Mouse (Mus musculus): ENCODE measurements around the gene Ddx49. TPM values are rescaled to one million over a fixed set of nuclear protein-coding genes. Genes with fewer than 3 reads are reported as not detected.

Ddx49 gene
- polyA plus RNA-seq, 1 experiment: 136 TPM

DNA sequence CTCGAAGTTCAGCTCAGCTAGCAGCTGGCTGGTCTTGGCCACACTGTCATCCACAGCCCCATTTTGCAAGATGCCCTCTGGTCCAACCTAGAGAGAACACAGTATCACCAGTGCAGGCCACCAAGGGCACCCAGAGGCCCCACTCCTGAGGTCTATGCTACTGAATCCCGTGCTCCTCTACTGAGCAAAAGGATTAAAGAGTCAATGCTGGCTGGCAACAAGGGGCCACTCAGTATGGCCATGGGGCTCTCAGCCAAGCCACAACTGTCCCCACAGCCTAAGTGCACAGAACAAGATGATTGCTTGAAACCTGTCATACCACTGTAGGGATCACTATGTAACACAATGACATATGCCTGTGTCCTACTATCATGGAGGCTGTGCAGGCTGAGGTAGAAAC is 42.0 kb upstream of the Ddx49 start:
- peaks cover 70% of the 10 kb centered on the region for H3K79me3 ChIP-seq (ENCODE audit: low read depth)
- peaks cover 69% of the 10 kb centered on the region for H3K36me3 ChIP-seq (ENCODE audit: control insufficient read depth, insufficient read depth)
- no peak overlapping the region for H3K4me3 ChIP-seq (ENCODE audit: insufficient read depth, poor library complexity, severe bottlenecking)
- H3K79me2 ChIP-seq (ENCODE audit: control insufficient read depth, insufficient read depth): peaks cover 85% of the 10 kb centered on the region
- H3K27me3 ChIP-seq (ENCODE audit: control insufficient read depth, insufficient read depth, insufficient read length): no peaks in the 10 kb centered on the region
- no peak for TF ChIP-seq CTCF (IDR thresholded peaks at IDR 0.05; ENCODE audit: control insufficient read depth, insufficient read depth, insufficient read length)
- no peak for TF ChIP-seq CEBPB (IDR thresholded peaks at IDR 0.05; ENCODE audit: low read depth)
- TF ChIP-seq MAX (IDR thresholded peaks at IDR 0.05): no peak
- TF ChIP-seq MYOG (IDR thresholded peaks at IDR 0.05; ENCODE audit: control insufficient read depth, extremely low read depth, insufficient read length): no peak
- no peak for TF ChIP-seq MYOD1 (IDR thresholded peaks at IDR 0.05; ENCODE audit: control insufficient read depth, insufficient read length, low read depth)
- TF ChIP-seq USF1 (IDR thresholded peaks at IDR 0.05; ENCODE audit: low read depth): no peak
- TF ChIP-seq FOSL1 (IDR thresholded peaks at IDR 0.05; ENCODE audit: insufficient read depth, low read length, poor library complexity, severe bottlenecking): no peak
- H3ac ChIP-seq (ENCODE audit: control insufficient read depth, insufficient read length, low read depth): no peak overlapping the region

- H3ac ChIP-seq (ENCODE audit: control insufficient read depth, insufficient read length, low read depth): no peak overlapping the region
- H3K4me3 ChIP-seq (ENCODE audit: insufficient read depth, poor library complexity, severe bottlenecking): no peak overlapping the region
- TF ChIP-seq MAX (IDR thresholded peaks at IDR 0.05) (no peak), MYOD1 (IDR thresholded peaks at IDR 0.05; ENCODE audit: control insufficient read depth, insufficient read length, low read depth) (no peak), CTCF (IDR thresholded peaks at IDR 0.05; ENCODE audit: control insufficient read depth, insufficient read depth, insufficient read length) (no peak), CEBPB (IDR thresholded peaks at IDR 0.05; ENCODE audit: low read depth) (no peak), USF1 (IDR thresholded peaks at IDR 0.05; ENCODE audit: low read depth) (no peak), FOSL1 (IDR thresholded peaks at IDR 0.05; ENCODE audit: insufficient read depth, low read length, poor library complexity, severe bottlenecking) (no peak), MYOG (IDR thresholded peaks at IDR 0.05; ENCODE audit: control insufficient read depth, extremely low read depth, insufficient read length) (no peak)
- H3K79me3 ChIP-seq (ENCODE audit: low read depth): peaks cover 64% of the 10 kb centered on the region
- H3K27me3 ChIP-seq (ENCODE audit: control insufficient read depth, insufficient read depth, insufficient read length): no peaks in the 10 kb centered on the region
- peaks cover 80% of the 10 kb centered on the region for H3K79me2 ChIP-seq (ENCODE audit: control insufficient read depth, insufficient read depth)
- H3K36me3 ChIP-seq (ENCODE audit: control insufficient read depth, insufficient read depth): peaks cover 75% of the 10 kb centered on the region
Observed at GRCm38 (mm10) chr8:70343696-70344095, 41.4 kb upstream of the Ddx49 start.

- no peak overlapping the region for H3K4me3 ChIP-seq (ENCODE audit: insufficient read depth, poor library complexity, severe bottlenecking)
- peaks cover 58% of the 10 kb centered on the region for H3K79me3 ChIP-seq (ENCODE audit: low read depth)
- no peak overlapping the region for H3ac ChIP-seq (ENCODE audit: control insufficient read depth, insufficient read length, low read depth)
- TF ChIP-seq FOSL1 (IDR thresholded peaks at IDR 0.05; ENCODE audit: insufficient read depth, low read length, poor library complexity, severe bottlenecking) (no peak), USF1 (IDR thresholded peaks at IDR 0.05; ENCODE audit: low read depth) (no peak), MAX (IDR thresholded peaks at IDR 0.05) (no peak), MYOG (IDR thresholded peaks at IDR 0.05; ENCODE audit: control insufficient read depth, extremely low read depth, insufficient read length) (no peak), MYOD1 (IDR thresholded peaks at IDR 0.05; ENCODE audit: control insufficient read depth, insufficient read length, low read depth) (no peak), CEBPB (IDR thresholded peaks at IDR 0.05; ENCODE audit: low read depth) (no peak), CTCF (IDR thresholded peaks at IDR 0.05; ENCODE audit: control insufficient read depth, insufficient read depth, insufficient read length) (no peak)
- no peaks in the 10 kb centered on the region for H3K27me3 ChIP-seq (ENCODE audit: control insufficient read depth, insufficient read depth, insufficient read length)
- H3K79me2 ChIP-seq (ENCODE audit: control insufficient read depth, insufficient read depth): peaks cover 73% of the 10 kb centered on the region
- peaks cover 75% of the 10 kb centered on the region for H3K36me3 ChIP-seq (ENCODE audit: control insufficient read depth, insufficient read depth)
Observed at GRCm38 (mm10) chr8:70343076-70343475, 40.8 kb upstream of the Ddx49 start.

DNA sequence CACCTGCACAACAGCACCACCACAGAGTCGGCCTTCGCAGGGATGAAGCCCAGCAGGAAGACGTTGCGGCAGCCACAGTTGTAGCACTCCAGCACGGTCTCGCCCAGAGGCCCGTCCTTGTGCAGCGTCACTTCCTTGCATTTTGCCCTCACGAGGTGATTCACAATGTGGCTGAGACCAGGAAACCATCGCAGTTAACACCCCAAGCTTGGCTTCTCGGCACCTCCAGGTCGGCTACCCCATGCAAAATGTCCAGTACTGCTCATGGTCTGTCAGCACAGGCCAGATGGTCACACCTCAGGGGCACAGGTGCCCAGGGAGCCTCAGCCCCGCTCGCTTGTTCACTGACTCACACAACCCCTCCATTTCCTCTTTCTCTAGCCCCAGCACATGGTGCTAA is 39.7 kb upstream of the Ddx49 start:
- H3K27me3 ChIP-seq (ENCODE audit: control insufficient read depth, insufficient read depth, insufficient read length): no peaks in the 10 kb centered on the region
- no peak overlapping the region for H3K4me3 ChIP-seq (ENCODE audit: insufficient read depth, poor library complexity, severe bottlenecking)
- H3ac ChIP-seq (ENCODE audit: control insufficient read depth, insufficient read length, low read depth): no peak overlapping the region
- H3K79me3 ChIP-seq (ENCODE audit: low read depth): peaks cover 48% of the 10 kb centered on the region
- peaks cover 78% of the 10 kb centered on the region for H3K36me3 ChIP-seq (ENCODE audit: control insufficient read depth, insufficient read depth)
- TF ChIP-seq MYOG (IDR thresholded peaks at IDR 0.05; ENCODE audit: control insufficient read depth, extremely low read depth, insufficient read length) (no peak), MYOD1 (IDR thresholded peaks at IDR 0.05; ENCODE audit: control insufficient read depth, insufficient read length, low read depth) (no peak), MAX (IDR thresholded peaks at IDR 0.05) (no peak), CTCF (IDR thresholded peaks at IDR 0.05; ENCODE audit: control insufficient read depth, insufficient read depth, insufficient read length) (no peak), FOSL1 (IDR thresholded peaks at IDR 0.05; ENCODE audit: insufficient read depth, low read length, poor library complexity, severe bottlenecking) (no peak), USF1 (IDR thresholded peaks at IDR 0.05; ENCODE audit: low read depth) (no peak), CEBPB (IDR thresholded peaks at IDR 0.05; ENCODE audit: low read depth) (no peak)
- H3K79me2 ChIP-seq (ENCODE audit: control insufficient read depth, insufficient read depth): peaks cover 63% of the 10 kb centered on the region

DNA sequence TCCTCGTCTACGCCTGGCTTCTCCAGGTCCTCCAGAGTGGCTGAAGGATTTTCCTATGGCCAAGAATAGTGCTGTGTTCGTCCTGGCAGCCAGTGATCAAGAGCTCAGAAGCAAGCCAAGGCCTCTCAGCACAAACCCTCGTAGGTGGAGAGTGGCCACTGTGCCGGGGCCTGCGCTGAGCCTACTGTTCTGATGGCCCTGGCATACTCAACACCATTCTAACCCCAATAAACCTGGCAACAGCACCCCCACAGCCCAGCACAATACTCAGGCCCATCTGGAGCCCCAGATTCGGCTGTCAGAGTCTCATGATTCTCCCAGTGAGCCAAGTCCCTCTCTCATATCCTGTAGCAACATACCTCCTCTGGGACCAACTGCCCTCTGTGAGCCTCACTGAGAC is 38.4 kb upstream of the Ddx49 start:
- no peak for TF ChIP-seq MYOG (IDR thresholded peaks at IDR 0.05; ENCODE audit: control insufficient read depth, extremely low read depth, insufficient read length)
- no peak for TF ChIP-seq CEBPB (IDR thresholded peaks at IDR 0.05; ENCODE audit: low read depth)
- TF ChIP-seq USF1 (IDR thresholded peaks at IDR 0.05; ENCODE audit: low read depth): no peak
- TF ChIP-seq MYOD1 (IDR thresholded peaks at IDR 0.05; ENCODE audit: control insufficient read depth, insufficient read length, low read depth): no peak
- no peak for TF ChIP-seq MAX (IDR thresholded peaks at IDR 0.05)
- no peak for TF ChIP-seq CTCF (IDR thresholded peaks at IDR 0.05; ENCODE audit: control insufficient read depth, insufficient read depth, insufficient read length)
- no peak for TF ChIP-seq FOSL1 (IDR thresholded peaks at IDR 0.05; ENCODE audit: insufficient read depth, low read length, poor library complexity, severe bottlenecking)
- no peaks in the 10 kb centered on the region for H3K27me3 ChIP-seq (ENCODE audit: control insufficient read depth, insufficient read depth, insufficient read length)
- H3K79me2 ChIP-seq (ENCODE audit: control insufficient read depth, insufficient read depth): peaks cover 49% of the 10 kb centered on the region
- peaks cover 34% of the 10 kb centered on the region for H3K79me3 ChIP-seq (ENCODE audit: low read depth)
- H3K36me3 ChIP-seq (ENCODE audit: control insufficient read depth, insufficient read depth): peaks cover 85% of the 10 kb centered on the region
- H3ac ChIP-seq (ENCODE audit: control insufficient read depth, insufficient read length, low read depth): no peak overlapping the region
- no peak overlapping the region for H3K4me3 ChIP-seq (ENCODE audit: insufficient read depth, poor library complexity, severe bottlenecking)

GRCm38 (mm10) chr8:70338931-70339330 is 36.6 kb upstream of the Ddx49 start:
- Histone ChIP-seq H3ac (ENCODE audit: control insufficient read depth, insufficient read length, low read depth) (no peak overlapping the region), H3K4me3 (ENCODE audit: insufficient read depth, poor library complexity, severe bottlenecking) (no peak overlapping the region), H3K27me3 (ENCODE audit: control insufficient read depth, insufficient read depth, insufficient read length) (no peaks in the 10 kb centered on the region), H3K36me3 (ENCODE audit: control insufficient read depth, insufficient read depth) (peaks cover 98% of the 10 kb centered on the region), H3K79me3 (ENCODE audit: low read depth) (peaks cover 19% of the 10 kb centered on the region), H3K79me2 (ENCODE audit: control insufficient read depth, insufficient read depth) (peaks cover 32% of the 10 kb centered on the region)
- TF ChIP-seq USF1 (IDR thresholded peaks at IDR 0.05; ENCODE audit: low read depth) (no peak), MYOG (IDR thresholded peaks at IDR 0.05; ENCODE audit: control insufficient read depth, extremely low read depth, insufficient read length) (no peak), CEBPB (IDR thresholded peaks at IDR 0.05; ENCODE audit: low read depth) (no peak), CTCF (IDR thresholded peaks at IDR 0.05; ENCODE audit: control insufficient read depth, insufficient read depth, insufficient read length) (no peak), MYOD1 (IDR thresholded peaks at IDR 0.05; ENCODE audit: control insufficient read depth, insufficient read length, low read depth) (no peak), FOSL1 (IDR thresholded peaks at IDR 0.05; ENCODE audit: insufficient read depth, low read length, poor library complexity, severe bottlenecking) (no peak), MAX (IDR thresholded peaks at IDR 0.05) (no peak)

Measured in C2C12 (cell line).